In genomic region chr10:128338948-128339347, GRCm38 (mm10) we compare ENCODE assay signal across 9 mouse cellular contexts. TPM values are rescaled to one million over a fixed set of nuclear protein-coding genes. Genes with fewer than 3 reads are reported as not detected.
DNase-seq lines count a peak whose midpoint lies in the region; ATAC-seq and TF ChIP-seq lines count a peak whose summit lies in the region.
"Had no signal": no experiment of that assay in that cellular context is flagged by ENCODE, and none has a peak within 500 bp of the region (broad histone marks: within the 10 kb centered on the region; RNA-seq: fewer than 3 reads in every experiment).

No protein-coding gene starts in this region.

- H3K4me2 ChIP-seq in hindbrain, embryonic 13.5 days, result peak overlapping the region; percentile 88
- peak overlapping the region; percentile 57 for H3K4me2 ChIP-seq in midbrain, embryonic 14.5 days (ENCODE audit: low read length)

- no peak overlapping the region; the same call in 1 of the 2 replicates for H3K9ac ChIP-seq in heart, adult 2 months (ENCODE audit: low read depth, low read length)
- H3K9ac ChIP-seq in hindbrain, embryonic 13.5 days, result peak overlapping the region; percentile 99; the same call in 1 of the 2 replicates
- no peak overlapping the region for H3K9ac ChIP-seq in midbrain, embryonic 14.5 days (replicated peaks; ENCODE audit: low read length)

- no peak for ATAC-seq in hindbrain, embryonic 13.5 days (ENCODE audit: low FRiP score)
- ATAC-seq in midbrain, embryonic 14.5 days (ENCODE audit: low FRiP score, low TSS enrichment), result no peak

- 8% methylated on average over 2 of the region's 2 CpGs for WGBS in heart, adult 2 months
- WGBS in hindbrain, embryonic 13.5 days, result 81% methylated on average over 2 of the region's 2 CpGs
- 71% methylated on average over 2 of the region's 2 CpGs for WGBS in midbrain, embryonic 14.5 days
- WGBS in lung, adult 2 months, result 19% methylated on average over 2 of the region's 2 CpGs

- no peaks in the 10 kb centered on the region for H3K27me3 ChIP-seq in heart, adult 2 months (ENCODE audit: control insufficient read depth, insufficient read depth, low read length)
- H3K27me3 ChIP-seq in hindbrain, embryonic 13.5 days, result no peaks in the 10 kb centered on the region
- H3K27me3 ChIP-seq in midbrain, embryonic 14.5 days (ENCODE audit: control insufficient read depth, insufficient read depth, low read length), result no peaks in the 10 kb centered on the region

- peaks cover 41% of the 10 kb centered on the region for H3K36me3 ChIP-seq in heart, adult 2 months (ENCODE audit: control insufficient read depth, insufficient read depth, low read length)
- no peaks in the 10 kb centered on the region for H3K36me3 ChIP-seq in hindbrain, embryonic 13.5 days
- 0 out of 2 replicates have a peak, but pooled peaks cover 3% of the 10 kb centered on the region for H3K36me3 ChIP-seq in midbrain, embryonic 14.5 days (ENCODE audit: control insufficient read depth, insufficient read depth, low read length)

- no peak for TF ChIP-seq CTCF in heart, adult 2 months (IDR thresholded peaks at IDR 0.05)
- TF ChIP-seq CTCF in cortical plate, adult 2 months (IDR thresholded peaks at IDR 0.05; ENCODE audit: extremely low read depth, insufficient read depth, low read length), result no peak
- no peak for TF ChIP-seq CTCF in lung, adult 2 months (IDR thresholded peaks at IDR 0.05; ENCODE audit: insufficient read depth, low read length)

- no peaks in the 10 kb centered on the region for H3K9me3 ChIP-seq in hindbrain, embryonic 13.5 days
- no peaks in the 10 kb centered on the region for H3K9me3 ChIP-seq in midbrain, embryonic 14.5 days (ENCODE audit: control insufficient read depth, low read length)

- no peak for TF ChIP-seq POLR2A in heart, adult 2 months (IDR thresholded peaks at IDR 0.05; ENCODE audit: insufficient read depth, low read depth, low read length)
- TF ChIP-seq POLR2A in cortical plate, adult 2 months (IDR thresholded peaks at IDR 0.05; ENCODE audit: extremely low read depth, insufficient read depth, low read length), result no peak
- TF ChIP-seq POLR2A in lung, adult 2 months (IDR thresholded peaks at IDR 0.05; ENCODE audit: borderline replicate concordance, extremely low read depth, low read depth, low read length), result no peak

- H3K4me1 ChIP-seq in heart, adult 2 months (ENCODE audit: control insufficient read depth, insufficient read depth, low read length), result peaks cover 18% of the 10 kb centered on the region
- peaks cover 6% of the 10 kb centered on the region; the same call in 1 of the 2 replicates for H3K4me1 ChIP-seq in cortical plate, adult 2 months (ENCODE audit: control insufficient read depth, insufficient read depth, low read length)
- peaks cover 22% of the 10 kb centered on the region for H3K4me1 ChIP-seq in hindbrain, embryonic 13.5 days (replicated peaks)
- peaks cover 12% of the 10 kb centered on the region for H3K4me1 ChIP-seq in midbrain, embryonic 14.5 days (ENCODE audit: control insufficient read depth, insufficient read depth, low read length)
- H3K4me1 ChIP-seq in lung, adult 2 months (ENCODE audit: control insufficient read depth, insufficient read depth, low read length), result peaks cover 13% of the 10 kb centered on the region

- peak in 1 of 2 experiments; percentile 34 for DNase-seq in heart, adult 2 months
- DNase-seq in heart, adult 11 months, result no peak
- no peak for DNase-seq in midbrain, embryonic 14.5 days
- DNase-seq in right cerebral cortex, postnatal 10 days (ENCODE audit: low spot score in 2 of 2), result no peak
- no peak for DNase-seq in lung, adult 2 months
- no peak for DNase-seq in urinary bladder, postnatal 10 days (ENCODE audit: low spot score)
- DNase-seq: embryo, embryonic 11 days had no signal

- H3K27ac ChIP-seq in heart, adult 2 months, result peak overlapping the region; percentile 90
- H3K27ac ChIP-seq in cortical plate, adult 2 months (ENCODE audit: insufficient read depth, low read length), result 0 out of 2 replicates have a peak overlapping the region, but pooled peaks have one; percentile 93
- H3K27ac ChIP-seq in hindbrain, embryonic 13.5 days, result no peak overlapping the region
- H3K27ac ChIP-seq in midbrain, embryonic 14.5 days (replicated peaks; ENCODE audit: low read depth, low read length), result no peak overlapping the region

- intact Hi-C loops in heart, adult 2 months (cut with DNase I), result loop anchor here (5.0 kb wide), 1 partner anchor 38 kb away; the partner anchor contains the start of gene Ankrd52

- TF ChIP-seq EP300 in heart, adult 2 months (IDR thresholded peaks at IDR 0.05; ENCODE audit: insufficient read depth, low read depth, low read length), result no peak

- peak overlapping the region; percentile 71 for H3K4me3 ChIP-seq in heart, adult 2 months
- H3K4me3 ChIP-seq in cortical plate, adult 2 months (ENCODE audit: insufficient read depth, low read length), result peak overlapping the region; percentile 51; the same call in 1 of the 2 replicates
- H3K4me3 ChIP-seq in hindbrain, embryonic 13.5 days, result peak overlapping the region; percentile 99
- peak overlapping the region; percentile 95 for H3K4me3 ChIP-seq in midbrain, embryonic 14.5 days (replicated peaks; ENCODE audit: low read depth, low read length)
- H3K4me3 ChIP-seq in lung, adult 2 months (replicated peaks; ENCODE audit: extremely low read depth, low read depth, low read length), result no peak overlapping the region

- H3K79me2 ChIP-seq in heart, adult 2 months (replicated peaks; ENCODE audit: control insufficient read depth, insufficient read depth, low read length), result peaks cover 8% of the 10 kb centered on the region

RNA-seq across cellular contexts. Expression of gene Cs, which starts 1.4 kb away (rescaled TPM):
- 1,000 to 10,000 TPM in 1 of 2 experiments, 100 to 1,000 TPM in 1; 947 to 1,091 TPM for total RNA-seq in heart, adult 2 months (2021)
- 1,148 and 1,658 TPM in 2 replicates for polyA plus RNA-seq in heart, adult 2 months (2012; rRNA removed)
- polyA plus RNA-seq in cortical plate, adult 2 months (2012; rRNA removed), result 224 and 233 TPM in 2 replicates
- polyA plus RNA-seq in hindbrain, embryonic 13.5 days (2015; fragmentation: Nextera tagmentation; extraction: Ambion mirVana), result 232 and 235 TPM in 2 replicates
- 221 and 247 TPM in 2 replicates for polyA plus RNA-seq in midbrain, embryonic 14.5 days (2014; fragmentation: Nextera tagmentation; extraction: Ambion mirVana)
- polyA plus RNA-seq in lung, adult 2 months (2012; rRNA removed), result 95.6 and 150 TPM in 2 replicates

RNA-seq across cellular contexts. Expression of gene Cnpy2, which starts 16.7 kb away (rescaled TPM):
- total RNA-seq in heart, adult 2 months (2021), result 10 to 100 TPM; 58.9 to 65.3 TPM
- 27.8 and 48.0 TPM in 2 replicates for polyA plus RNA-seq in heart, adult 2 months (2012; rRNA removed)
- polyA plus RNA-seq in cortical plate, adult 2 months (2012; rRNA removed), result 63.7 and 65.8 TPM in 2 replicates
- polyA plus RNA-seq in hindbrain, embryonic 13.5 days (2015; fragmentation: Nextera tagmentation; extraction: Ambion mirVana), result 227 and 228 TPM in 2 replicates
- polyA plus RNA-seq in midbrain, embryonic 14.5 days (2014; fragmentation: Nextera tagmentation; extraction: Ambion mirVana), result 193 and 194 TPM in 2 replicates
- polyA plus RNA-seq in lung, adult 2 months (2012; rRNA removed), result 32.0 and 55.9 TPM in 2 replicates

RNA-seq across cellular contexts. Expression of gene Coq10a, which starts 29.8 kb away (rescaled TPM):
- total RNA-seq in heart, adult 2 months (2021), result 100 to 1,000 TPM; 332 to 391 TPM
- 356 and 500 TPM in 2 replicates for polyA plus RNA-seq in heart, adult 2 months (2012; rRNA removed)
- polyA plus RNA-seq in cortical plate, adult 2 months (2012; rRNA removed), result 101 and 103 TPM in 2 replicates
- 31.1 and 37.6 TPM in 2 replicates for polyA plus RNA-seq in hindbrain, embryonic 13.5 days (2015; fragmentation: Nextera tagmentation; extraction: Ambion mirVana)
- 50.5 and 53.0 TPM in 2 replicates for polyA plus RNA-seq in midbrain, embryonic 14.5 days (2014; fragmentation: Nextera tagmentation; extraction: Ambion mirVana)
- polyA plus RNA-seq in lung, adult 2 months (2012; rRNA removed), result 28.9 and 48.7 TPM in 2 replicates

RNA-seq across cellular contexts. Expression of gene Pan2, which starts 35.8 kb away (rescaled TPM):
- 1 to 10 TPM; 6.5 to 6.9 TPM for total RNA-seq in heart, adult 2 months (2021)
- polyA plus RNA-seq in heart, adult 2 months (2012; rRNA removed), result 15.2 and 19.8 TPM in 2 replicates
- polyA plus RNA-seq in cortical plate, adult 2 months (2012; rRNA removed), result 22.8 and 24.6 TPM in 2 replicates
- 25.3 and 25.8 TPM in 2 replicates for polyA plus RNA-seq in hindbrain, embryonic 13.5 days (2015; fragmentation: Nextera tagmentation; extraction: Ambion mirVana)
- polyA plus RNA-seq in midbrain, embryonic 14.5 days (2014; fragmentation: Nextera tagmentation; extraction: Ambion mirVana), result 18.5 and 23.0 TPM in 2 replicates
- 22.8 and 30.7 TPM in 2 replicates for polyA plus RNA-seq in lung, adult 2 months (2012; rRNA removed)

RNA-seq across cellular contexts. Expression of gene Ankrd52, which starts 38.0 kb away (rescaled TPM):
- total RNA-seq in heart, adult 2 months (2021), result 10 to 100 TPM; 41.8 to 47.5 TPM
- polyA plus RNA-seq in heart, adult 2 months (2012; rRNA removed), result 29.2 and 34.6 TPM in 2 replicates
- 30.0 and 30.4 TPM in 2 replicates for polyA plus RNA-seq in cortical plate, adult 2 months (2012; rRNA removed)
- 11.7 and 12.9 TPM in 2 replicates for polyA plus RNA-seq in hindbrain, embryonic 13.5 days (2015; fragmentation: Nextera tagmentation; extraction: Ambion mirVana)
- 13.3 and 14.1 TPM in 2 replicates for polyA plus RNA-seq in midbrain, embryonic 14.5 days (2014; fragmentation: Nextera tagmentation; extraction: Ambion mirVana)
- polyA plus RNA-seq in lung, adult 2 months (2012; rRNA removed), result 24.5 and 31.6 TPM in 2 replicates

Comparison
In these comparisons a context has a peak if more than half of its experiments do, and no peak if none do; other contexts are left out.
1. H3K27ac ChIP-seq: peak in heart, adult 2 months (single experiment) and cortical plate, adult 2 months (single experiment); none in hindbrain, embryonic 13.5 days (single experiment) and midbrain, embryonic 14.5 days (single experiment).